Mouse (Mus musculus) liver (tissue): ENCODE measurements around the gene Arhgap32.

ENCODE experiments used
- DNase-seq: peaks from one replicate; pipeline ENCODE4 v3.0.0-alpha.2; 2020; ENCODE audit warnings: mixed read lengths

Arhgap32 gene

DNA sequence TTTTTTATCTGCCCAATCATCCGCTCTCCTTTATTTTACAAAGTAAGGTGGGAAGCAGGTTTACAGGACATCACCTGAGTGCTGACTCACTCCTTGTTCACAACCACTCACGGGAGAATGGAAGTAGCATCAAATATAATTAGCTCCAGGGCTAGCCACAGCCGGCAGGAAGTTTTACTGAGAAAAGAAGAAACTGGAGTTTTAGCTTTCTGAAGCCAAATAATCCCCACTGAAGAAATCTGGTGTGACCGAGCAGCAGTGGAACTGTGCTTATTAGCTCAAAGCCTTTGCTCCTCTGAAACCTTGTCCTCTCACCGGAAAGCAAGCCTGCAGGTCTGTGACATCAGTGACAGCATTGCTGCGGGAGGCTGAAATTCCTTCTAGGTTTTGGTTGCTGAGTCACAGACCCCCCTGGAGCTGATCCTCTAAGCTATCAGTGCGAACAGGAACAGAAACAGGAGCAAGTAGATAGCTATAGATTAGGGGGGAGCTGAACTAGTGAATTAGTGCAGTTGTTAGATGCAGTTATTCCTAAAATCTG is 88.6 kb downstream of the Arhgap32 start:
- DNase-seq: no peak

DNA sequence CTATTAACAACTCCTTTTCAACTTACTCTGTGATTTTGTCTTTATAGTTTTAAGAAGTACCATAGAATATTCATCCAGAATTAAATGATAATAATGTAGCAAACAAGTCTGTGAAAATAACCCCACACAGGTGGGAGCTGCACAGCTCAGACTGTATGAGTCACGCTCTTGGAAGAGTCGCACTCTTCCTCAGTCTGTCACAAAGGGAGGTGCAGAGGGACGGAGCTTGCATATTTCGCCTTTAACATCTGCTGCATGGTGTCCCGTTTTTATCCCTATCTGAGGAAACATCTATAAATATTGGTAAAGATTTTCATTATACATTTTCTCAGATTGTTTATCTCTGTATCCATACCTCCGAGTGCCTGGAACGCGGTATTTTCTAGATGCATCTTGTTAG is 91.2 kb downstream of the Arhgap32 start:
- no peak for DNase-seq

DNA sequence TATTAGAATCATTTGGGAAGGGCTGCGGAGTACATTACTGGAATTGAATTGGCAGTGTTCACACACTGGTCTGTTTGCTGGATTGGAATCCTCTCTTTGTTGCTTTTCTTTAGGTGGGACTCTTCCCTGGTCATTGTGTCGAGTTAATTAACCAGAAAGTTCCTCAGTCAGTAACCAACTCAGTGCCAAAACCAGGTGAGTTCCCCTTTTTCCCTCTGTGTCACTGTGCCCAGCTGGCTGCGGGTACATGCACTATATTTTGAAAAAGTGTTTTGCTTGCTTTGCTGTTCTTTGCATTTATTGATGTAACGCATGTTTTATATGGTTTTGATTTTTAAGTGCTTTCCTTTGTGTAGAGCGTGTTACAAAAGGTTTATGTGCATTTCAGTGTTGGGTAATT is 92.1 kb downstream of the Arhgap32 start:
- no peak for DNase-seq

DNA sequence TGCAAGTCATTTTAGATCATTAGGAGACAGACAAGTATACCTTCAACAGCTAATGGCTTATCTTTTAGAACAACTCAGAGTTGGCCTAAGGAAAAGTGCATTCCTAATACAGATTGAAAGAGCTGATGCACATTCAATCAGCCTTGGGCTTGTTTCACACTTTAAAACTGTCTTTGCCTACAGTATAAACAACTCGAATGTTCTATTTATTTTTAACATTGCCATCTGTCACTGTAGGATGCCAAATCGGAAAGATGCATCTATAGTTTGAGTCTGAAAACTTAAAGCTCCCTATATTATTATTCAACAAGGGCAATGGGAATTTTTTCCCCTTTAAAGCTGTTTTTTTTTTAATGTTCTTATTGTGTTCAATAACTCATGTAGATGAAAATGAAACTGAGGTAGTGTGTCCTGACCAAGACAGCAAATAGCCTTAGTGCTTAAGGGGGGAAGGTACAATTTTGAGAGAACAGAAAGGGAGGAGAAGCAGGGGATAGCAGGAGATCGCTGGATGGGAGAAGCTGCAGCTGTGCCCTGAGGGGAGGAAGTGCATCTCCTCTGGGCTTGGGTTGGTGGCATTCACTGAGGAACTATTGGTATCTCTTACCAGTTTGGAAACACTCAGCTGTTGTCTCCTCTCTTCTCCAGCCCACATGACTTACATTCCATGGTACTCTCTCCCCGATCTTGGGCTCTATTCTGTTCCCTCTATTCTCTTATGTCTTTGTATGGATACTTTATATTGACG is 101.1 kb downstream of the Arhgap32 start:
- no peak for DNase-seq

DNA sequence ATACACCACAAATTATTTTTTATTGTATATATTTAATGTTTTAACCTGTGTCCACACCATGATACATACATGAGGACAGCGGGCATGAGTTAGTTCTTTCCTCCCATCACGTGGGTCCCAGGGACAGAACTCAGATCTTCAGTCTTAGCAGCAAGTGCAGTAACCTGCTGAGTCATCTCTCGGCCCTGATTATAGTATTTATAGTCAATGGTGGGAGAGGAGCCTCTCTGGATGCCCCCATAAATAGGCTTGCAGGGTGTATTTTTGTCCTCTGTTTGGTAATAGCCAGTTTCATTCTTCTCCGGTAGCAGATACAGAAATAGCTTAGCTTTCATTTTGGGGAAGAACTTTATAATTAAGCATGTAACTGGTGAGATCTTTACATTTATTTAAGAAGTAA is 103.5 kb downstream of the Arhgap32 start:
- DNase-seq: no peak

DNA sequence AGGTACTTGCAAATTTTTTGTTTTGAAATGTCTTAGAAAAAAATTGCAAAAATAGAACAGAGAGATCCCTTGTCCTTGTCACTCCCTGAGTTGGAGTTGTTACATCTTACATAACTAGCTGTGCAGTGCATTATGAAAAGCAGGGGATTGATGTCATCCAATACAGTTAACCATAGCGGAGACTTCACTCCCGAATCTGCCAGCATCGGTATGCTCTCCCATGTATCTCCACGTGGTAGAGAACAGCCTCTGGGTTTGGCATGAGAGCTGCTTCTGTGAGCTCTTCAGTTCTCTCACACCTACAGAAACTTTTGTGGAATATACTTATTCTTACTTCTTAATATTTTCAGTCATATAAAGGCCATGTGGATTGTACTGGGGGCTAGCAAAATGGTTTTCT is 106.2 kb downstream of the Arhgap32 start:
- no peak for DNase-seq

DNA sequence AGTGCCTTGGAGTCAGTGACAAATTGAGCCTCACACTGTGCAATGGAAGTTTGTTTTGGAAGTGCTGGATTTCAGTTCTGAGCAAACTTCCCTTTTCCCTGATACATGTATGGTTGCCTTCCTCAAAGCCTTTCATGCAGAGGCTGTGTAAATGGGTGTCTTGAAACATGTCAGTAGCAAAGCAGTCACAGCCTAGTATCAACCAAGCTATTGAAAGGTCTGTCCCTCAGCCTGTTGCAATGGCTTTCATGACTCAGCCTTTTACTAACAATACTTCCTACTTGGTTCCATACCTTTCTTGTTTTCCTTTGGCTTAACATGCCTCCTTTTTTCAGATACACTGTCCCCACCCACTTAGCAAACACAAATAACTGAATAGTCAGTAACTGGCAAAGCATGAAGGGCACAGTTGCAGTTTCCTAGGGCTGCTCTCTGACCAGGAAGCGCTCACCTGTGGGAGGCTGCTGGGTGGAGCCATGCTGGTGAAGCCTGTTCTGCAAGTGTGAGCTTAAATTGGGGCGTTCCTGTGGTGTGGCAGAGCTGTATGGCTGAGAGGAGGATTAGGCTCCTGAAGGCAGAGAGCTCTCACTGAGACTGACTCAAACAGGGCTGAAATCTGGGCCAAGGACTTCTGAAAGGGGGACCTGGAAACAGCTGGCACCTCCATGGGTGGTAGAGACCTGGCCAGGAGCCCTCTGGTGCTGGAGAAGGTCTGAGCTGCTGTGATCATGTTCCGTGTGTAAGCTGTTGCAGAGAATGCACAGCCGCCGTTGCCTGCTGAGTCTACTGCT is 108.0 kb downstream of the Arhgap32 start:
- DNase-seq: no peak

DNA sequence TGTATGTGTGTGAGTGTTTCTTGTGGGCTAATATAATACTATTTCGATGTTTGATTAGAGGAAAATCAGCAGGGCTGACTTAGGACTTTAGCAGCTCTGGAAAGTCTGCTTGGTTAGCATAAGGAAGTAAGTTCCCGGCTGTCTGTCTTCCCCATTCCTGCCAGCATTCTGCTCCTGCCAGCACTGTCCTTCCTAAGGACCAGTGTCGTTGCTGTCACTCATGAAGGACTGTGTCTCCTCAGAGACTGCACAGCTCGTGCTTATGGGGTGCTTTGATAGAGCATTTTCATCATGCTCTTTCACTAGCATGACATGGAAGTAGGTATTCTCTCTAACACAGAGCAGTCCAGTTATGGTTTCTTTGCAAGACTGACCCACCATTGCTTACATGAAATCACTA is 109.0 kb downstream of the Arhgap32 start:
- no peak for DNase-seq

DNA sequence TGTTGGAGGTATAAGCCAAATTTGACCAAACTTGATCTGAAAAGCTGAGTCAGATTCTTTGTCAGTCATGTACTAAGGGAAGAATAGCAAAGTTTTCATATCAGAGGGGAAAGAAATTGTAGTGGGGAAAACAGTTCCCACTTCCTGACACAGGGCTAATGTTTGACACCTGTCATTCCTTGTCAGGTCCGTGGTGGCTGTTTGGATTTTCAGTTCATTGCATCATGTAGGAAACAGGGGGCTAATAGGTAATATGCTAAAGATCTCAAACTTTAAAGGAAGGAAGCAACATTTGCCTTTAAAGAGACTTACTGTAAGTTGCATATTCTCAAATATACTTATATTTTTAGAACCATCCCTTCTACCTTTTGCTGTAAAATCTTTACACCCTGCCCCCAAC is 109.6 kb downstream of the Arhgap32 start:
- DNase-seq: no peak

DNA sequence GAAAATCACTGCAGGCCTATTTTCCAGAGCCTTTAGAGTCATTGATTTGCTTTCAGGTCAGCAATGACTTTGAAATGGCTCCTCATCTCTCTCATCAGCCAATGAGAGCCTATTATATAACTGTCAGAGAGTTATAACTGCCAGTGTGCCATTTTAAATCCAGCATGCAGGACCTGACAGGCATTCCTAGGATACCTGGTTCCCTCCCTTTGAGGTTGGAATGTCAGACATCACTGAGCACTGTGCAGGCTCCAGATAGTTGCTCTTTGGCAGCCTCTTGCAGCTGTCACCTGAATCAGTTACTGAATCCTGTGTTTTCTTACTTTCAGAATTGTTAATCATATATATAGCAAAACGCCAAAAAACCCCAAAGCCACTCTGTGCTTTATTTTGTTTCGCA is 111.1 kb downstream of the Arhgap32 start:
- DNase-seq: no peak

DNA sequence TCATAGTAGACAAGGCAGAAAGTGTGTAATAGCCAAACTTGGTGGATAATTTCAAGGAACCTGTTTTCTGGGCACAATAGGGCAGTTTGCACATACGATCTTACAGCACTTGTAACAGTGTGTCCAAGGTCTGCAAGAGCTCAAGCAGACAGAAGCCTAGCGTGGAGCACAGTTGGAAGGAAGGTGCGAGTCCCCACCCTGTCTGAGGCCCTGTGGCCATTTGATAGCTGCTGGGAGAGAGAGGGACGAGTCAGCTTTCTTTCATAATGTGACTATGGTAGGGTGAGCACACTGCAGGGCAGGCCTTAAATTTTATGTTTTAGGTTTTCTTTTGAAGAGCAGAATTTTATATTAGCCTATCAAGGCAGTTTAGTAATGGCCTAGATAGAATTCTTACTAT is 117.7 kb downstream of the Arhgap32 start:
- DNase-seq: no peak

DNA sequence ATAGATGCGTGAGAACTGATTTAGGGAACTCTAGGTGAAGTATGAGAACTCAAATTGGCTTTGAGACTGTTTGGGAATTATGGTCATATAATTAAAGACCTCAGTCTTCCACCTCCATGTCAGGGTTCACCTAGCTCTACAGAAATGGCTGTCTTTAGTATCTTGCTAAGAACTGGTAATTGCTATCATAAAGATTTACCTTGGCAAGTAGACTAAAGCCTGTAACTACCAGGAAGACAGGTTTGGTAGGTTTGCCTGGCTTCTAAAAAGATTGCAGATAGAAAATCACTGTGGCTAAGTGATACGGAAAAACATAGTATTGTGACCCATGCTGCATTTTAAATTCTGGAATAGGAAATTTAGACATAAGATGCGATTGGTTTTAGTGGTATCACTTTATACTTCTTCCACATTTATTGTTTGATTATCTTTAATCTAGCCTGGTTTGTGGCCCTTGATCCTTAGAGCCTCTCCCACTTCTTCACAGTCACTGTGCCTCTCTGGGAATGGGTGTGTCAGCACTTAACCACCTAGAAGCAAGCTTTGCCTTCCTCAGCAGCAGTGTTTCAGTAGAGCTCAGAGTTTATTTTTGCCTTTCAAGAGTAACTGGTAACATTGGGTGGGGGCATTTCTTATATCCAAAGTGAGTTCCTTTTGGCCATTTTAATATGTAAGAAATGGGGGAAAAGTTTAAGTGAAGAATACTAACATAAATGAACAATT is 119.0 kb downstream of the Arhgap32 start:
- DNase-seq: no peak

DNA sequence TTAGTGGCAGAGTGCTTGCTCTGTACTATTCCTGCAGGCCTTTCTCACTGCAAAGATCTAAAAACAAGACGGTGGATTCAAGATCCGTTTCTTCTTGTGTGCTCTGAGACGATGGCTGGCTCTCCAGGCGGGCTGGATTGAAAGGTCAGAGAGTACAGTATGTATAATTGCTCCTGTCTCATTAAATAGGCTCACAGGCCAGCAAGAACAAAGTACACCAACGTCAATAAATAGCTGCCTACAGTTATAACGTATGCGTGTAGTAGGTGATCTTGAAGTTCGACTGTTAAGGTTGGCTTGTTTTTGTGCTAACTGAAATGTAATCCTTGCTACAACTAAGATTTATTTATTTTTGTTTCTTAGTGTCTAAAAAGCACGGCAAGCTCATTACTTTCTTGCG is 123.0 kb downstream of the Arhgap32 start:
- DNase-seq: no peak

DNA sequence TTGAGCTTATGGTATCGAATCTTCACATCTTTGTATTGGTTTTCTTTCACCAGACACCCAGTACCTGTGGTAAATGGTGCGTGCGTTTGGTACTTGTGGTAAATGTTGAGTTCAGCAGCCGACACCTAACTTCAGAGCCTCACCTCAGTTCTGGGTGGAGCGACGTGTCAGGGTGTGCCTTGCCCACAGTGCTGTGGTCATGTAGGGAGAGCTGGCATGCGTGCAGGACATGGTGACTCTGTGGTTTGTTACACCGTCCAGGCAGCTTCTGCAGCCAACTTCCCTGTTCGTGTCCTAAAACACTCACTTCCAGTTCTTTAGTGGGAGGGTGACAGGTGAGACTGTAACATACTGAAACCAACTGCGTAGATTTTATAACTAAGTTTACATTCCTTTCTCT is 123.5 kb downstream of the Arhgap32 start:
- no peak for DNase-seq

DNA sequence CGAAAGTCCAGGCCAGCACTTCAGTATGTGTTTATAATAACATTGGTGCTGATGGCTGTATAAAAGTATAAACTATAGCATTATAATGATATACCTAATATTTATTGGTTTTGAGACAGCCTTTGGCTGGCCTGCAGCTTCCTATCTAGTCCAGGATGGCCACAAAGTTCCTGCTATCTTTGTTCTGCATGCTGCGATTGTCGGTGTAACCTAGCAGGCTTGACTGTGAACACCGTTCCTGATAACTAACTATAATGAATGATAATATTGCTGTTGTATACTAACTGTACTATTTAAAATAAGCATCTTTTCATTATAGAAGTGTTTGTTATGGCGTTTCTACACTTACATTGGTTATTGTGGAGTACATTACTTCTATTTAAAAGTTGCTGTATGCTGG is 124.5 kb downstream of the Arhgap32 start:
- DNase-seq: no peak

DNA sequence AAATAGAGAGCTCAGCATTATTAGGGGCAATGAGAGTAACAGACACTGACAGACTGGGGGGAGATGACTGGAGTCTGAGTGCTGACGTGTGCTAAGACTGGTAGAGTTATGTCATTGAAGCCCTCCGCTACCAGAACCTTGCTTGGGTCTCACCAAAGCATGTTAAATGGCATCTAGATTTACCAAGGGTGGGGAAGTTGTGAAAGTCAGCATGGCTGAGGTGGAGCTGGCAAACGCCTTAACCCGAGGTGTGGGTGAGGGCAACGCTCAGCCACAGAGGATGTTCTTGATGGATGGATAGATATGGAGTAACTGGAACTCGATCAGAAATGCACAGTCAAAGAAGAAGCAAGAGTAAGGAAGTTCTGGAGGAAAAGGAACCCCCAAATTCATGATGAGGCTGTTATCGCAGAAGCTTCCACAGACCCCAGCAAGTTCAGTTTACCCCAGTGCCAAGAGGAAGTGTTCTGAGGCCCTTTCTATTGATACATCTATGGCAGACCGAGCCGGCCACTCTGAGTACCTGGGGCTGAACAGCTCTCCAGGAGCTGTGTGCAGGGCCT is 125.8 kb downstream of the Arhgap32 start:
- no peak for DNase-seq

DNA sequence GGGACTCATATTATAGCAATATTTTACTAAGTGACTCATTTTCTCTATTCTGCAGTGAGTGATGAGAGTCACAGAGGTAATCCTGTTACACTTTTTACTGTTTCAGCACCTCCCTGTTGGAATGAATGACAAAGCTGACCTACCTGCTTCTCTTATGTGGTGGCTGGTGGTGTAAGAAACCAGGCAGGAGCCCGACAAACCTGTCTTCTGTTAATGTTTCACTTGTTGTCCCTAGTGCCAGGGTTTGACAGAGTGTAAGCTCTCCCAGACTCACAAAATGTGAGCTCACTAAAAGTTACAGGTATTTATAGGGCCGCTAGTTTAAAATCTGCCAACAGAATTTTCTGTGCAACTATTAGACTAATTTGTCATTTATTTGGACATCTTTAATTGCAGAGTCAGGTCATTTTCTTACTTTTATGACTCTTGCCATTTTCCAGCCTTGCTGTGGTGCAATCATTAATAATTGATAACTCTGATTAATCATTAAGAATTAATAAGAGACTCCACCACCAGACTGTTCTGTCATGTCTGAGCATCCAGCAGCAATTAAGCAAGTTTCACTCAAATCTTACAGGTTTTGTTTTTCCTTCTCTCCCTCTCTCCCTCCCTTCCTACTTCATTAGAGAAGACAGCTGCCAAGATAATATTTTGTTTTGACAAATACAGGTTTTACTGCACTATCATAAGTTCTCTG is 127.1 kb downstream of the Arhgap32 start:
- DNase-seq: no peak

DNA sequence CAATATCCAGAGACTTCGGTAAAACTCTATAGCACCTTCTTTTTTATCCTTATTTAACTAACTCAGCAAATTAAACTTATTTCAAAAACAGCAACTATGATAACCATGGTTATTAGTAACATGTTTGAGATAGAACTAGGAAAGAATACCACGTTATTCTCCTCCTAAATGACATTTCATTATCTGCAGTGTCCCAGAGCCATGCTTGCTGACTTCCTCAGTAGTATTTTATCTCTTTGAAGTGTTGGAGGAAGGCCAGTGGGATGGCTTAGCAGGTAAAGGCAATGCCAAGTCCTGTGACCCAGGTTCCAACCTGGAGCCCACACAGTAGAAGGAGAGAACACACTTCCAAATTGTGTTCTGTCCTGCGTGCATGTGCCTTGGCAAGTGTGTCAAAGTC is 129.3 kb downstream of the Arhgap32 start:
- DNase-seq: no peak

DNA sequence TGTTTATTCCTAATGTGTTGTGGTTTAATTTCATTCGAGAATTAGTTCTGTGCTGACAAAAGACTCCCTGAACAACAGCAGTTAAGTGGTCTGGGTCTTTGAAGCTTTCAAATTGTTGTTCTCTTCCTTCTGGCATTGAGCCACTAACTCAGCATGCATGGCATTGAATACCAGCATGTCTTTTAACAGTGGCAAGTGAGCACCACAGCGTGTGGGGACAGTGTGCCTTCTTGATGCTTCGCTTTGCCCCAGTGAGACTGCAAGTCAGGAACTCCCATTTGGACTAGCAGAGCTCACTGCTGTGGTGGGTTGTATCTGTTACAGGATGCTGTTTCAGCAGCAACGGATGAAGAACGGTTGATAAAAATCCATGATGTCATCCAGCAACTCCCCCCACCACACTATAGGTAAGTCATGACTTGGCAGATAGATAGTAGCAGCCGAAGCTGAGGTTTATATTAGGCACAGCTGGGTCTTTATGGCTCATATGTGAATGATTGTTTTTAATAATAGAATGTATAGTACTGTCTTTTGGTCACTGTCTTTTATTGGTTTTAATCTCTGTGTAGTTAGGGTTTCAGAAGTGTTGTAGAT is 130.3 kb downstream of the Arhgap32 start:
- DNase-seq: no peak

DNA sequence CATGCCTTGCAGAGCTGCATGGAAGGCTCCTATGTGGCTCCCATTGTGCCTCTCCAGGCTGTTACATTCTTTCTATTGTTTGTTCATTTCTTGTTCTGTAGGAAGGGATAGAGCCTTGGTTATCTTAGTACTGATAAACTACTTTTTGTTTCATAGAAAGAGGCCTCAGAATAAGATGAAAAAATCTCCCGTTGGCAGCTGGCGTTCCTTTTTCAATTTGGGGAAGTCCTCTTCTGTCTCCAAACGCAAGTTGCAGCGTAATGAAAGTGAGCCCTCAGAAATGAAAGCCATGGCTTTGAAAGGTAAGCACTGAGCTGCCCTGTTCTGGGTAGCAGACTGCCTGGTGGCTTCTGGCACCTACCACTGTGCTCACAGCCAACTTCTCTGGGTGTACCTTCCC is 134.6 kb downstream of the Arhgap32 start:
- DNase-seq: no peak

DNA sequence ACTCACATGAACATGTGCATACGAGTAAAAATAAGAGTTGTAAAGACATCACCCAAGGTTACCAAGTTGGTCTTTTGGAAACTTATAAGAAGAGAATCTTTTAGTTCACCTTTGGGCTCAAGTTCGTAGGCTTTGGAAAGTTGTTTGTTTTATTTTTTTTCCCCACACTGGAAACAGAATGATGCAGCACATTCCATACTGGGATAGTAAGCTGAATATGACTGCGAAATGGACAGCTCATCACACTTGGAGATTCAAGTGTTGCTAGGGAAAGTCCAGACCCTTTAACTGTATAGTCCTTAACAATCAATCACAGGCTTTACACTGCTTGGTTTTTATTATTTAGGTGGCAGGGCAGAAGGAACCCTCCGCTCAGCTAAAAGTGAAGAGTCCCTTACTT is 137.8 kb downstream of the Arhgap32 start:
- no peak for DNase-seq

DNA sequence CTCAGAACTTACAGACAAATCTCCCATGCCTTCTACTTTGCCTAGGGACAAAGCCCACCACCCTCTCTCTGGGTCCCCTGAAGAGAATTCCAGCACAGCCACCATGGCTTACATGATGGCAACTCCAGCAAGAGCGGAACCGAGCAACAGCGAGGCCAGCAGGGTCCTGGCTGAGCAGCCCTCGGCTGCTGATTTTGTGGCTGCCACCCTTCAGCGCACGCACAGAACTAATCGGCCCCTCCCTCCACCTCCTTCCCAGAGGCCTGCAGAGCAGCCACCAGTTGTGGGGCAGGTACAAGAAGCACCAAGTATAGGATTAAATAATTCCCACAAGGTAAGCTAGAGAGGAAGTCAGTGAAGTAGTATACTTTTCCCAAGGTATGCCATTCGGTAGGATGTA is 141.4 kb downstream of the Arhgap32 start:
- no peak for DNase-seq
